Mouse (Mus musculus) MEL (cell line): ENCODE data around the gene Sla2. TPM values are rescaled to one million over a fixed set of nuclear protein-coding genes. Genes with fewer than 3 reads are reported as not detected.

ENCODE experiments used
- DNase-seq: peaks from one replicate; pipeline ENCODE4 v3.0.0; 2011; ENCODE audit warnings: low read depth, low spot score
- H3K27ac ChIP-seq: 2 replicates; pipeline ENCODE4 v1.5.1; 2012; ENCODE audit warnings: low read depth, mild to moderate bottlenecking, control low read depth, low read length, moderate library complexity; ENCODE audit not compliant: control insufficient read depth
- H3K27me3 ChIP-seq, 2 experiments: fragments of 150-350 bp in 1 of 2; sonication (generic) in 1 of 2; 2 replicates each; pipeline ENCODE4 v1.6.1; 2012; ENCODE audit warnings: low read length in 2 of 2, mild to moderate bottlenecking in 2 of 2, improper control_type of control experiment in 1 of 2, moderate library complexity in 1 of 2; ENCODE audit not compliant: insufficient read depth in 2 of 2, control insufficient read depth in 1 of 2
- H3K36me3 ChIP-seq, 2 experiments: 2 replicates each; pipeline ENCODE4 v1.6.1; 2012 to 2014; ENCODE audit warnings: low read length in 2 of 2, improper control_type of control experiment in 1 of 2, inconsistent platforms in 1 of 2, mild to moderate bottlenecking in 1 of 2; ENCODE audit not compliant: insufficient read depth in 2 of 2, control insufficient read depth in 1 of 2
- H3K4me1 ChIP-seq, 2 experiments: fragments of 150-350 bp in 1 of 2; sonication (generic) in 1 of 2; 2 replicates each; pipeline ENCODE4 v1.6.1; 2012; ENCODE audit warnings: low read length in 2 of 2, improper control_type of control experiment in 1 of 2, mild to moderate bottlenecking in 1 of 2; ENCODE audit not compliant: insufficient read depth in 2 of 2, control insufficient read depth in 1 of 2
- H3K4me3 ChIP-seq, 2 experiments: fragments of 150-350 bp in 1 of 2; sonication (generic) in 1 of 2; 2 replicates each; pipeline ENCODE4 v1.5.1; 2012; ENCODE audit warnings: low read depth in 2 of 2, low read length in 2 of 2, mild to moderate bottlenecking in 2 of 2, moderate library complexity in 2 of 2, control low read depth in 1 of 2, improper control_type of control experiment in 1 of 2; ENCODE audit not compliant: control insufficient read depth in 1 of 2, insufficient read depth in 1 of 2
- H3K79me2 ChIP-seq: 2 replicates; pipeline ENCODE4 v1.6.1; 2012; ENCODE audit warnings: mild to moderate bottlenecking, low read length, moderate library complexity; ENCODE audit not compliant: control insufficient read depth, poor library complexity, insufficient read depth
- H3K9ac ChIP-seq: 2 replicates; pipeline ENCODE4 v1.6.1; 2012; ENCODE audit warnings: low read depth, mild to moderate bottlenecking, control low read depth, low read length, moderate library complexity; ENCODE audit not compliant: control insufficient read depth, poor library complexity, severe bottlenecking
- H3K9me3 ChIP-seq: fragments of 150-350 bp; sonication (generic); replicated peaks from 2 replicates; pipeline ENCODE4 v1.6.1; 2012; ENCODE audit warnings: mild to moderate bottlenecking, low read length, improper control_type of control experiment, moderate library complexity; ENCODE audit not compliant: insufficient read depth
- BHLHE40 ChIP-seq: IDR thresholded peaks from 2 replicates; pipeline ENCODE4 v1.6.1; 2012; ENCODE audit warnings: low read depth, mild to moderate bottlenecking, inconsistent platforms, low read length, improper control_type of control experiment, borderline replicate concordance
- CHD1 ChIP-seq: IDR thresholded peaks from 2 replicates; pipeline ENCODE4 v1.6.1; 2012; ENCODE audit warnings: low read depth, mild to moderate bottlenecking, inconsistent platforms, low read length, improper control_type of control experiment
- CTCF ChIP-seq, 3 experiments: IDR thresholded peaks in 2 of 3; conservative IDR thresholded peaks in 1 of 3; 2 replicates each; pipeline ENCODE4 v1.5.1; 2011 to 2012; ENCODE audit warnings: low read length in 3 of 3, low read depth in 2 of 3, mild to moderate bottlenecking in 2 of 3, improper control_type of control experiment in 1 of 3, inconsistent platforms in 1 of 3, mixed read lengths in 1 of 3, moderate library complexity in 1 of 3; ENCODE audit not compliant: control insufficient read depth in 1 of 3, insufficient read depth in 1 of 3, poor library complexity in 1 of 3, severe bottlenecking in 1 of 3
- E2F4 ChIP-seq: IDR thresholded peaks from 2 replicates; pipeline ENCODE4 v1.6.1; 2011; ENCODE audit warnings: low read depth, low read length, improper control_type of control experiment, borderline replicate concordance
- EP300 ChIP-seq, 2 experiments: IDR thresholded peaks; 2 replicates each; pipeline ENCODE4 v1.6.1; 2011; ENCODE audit warnings: improper control_type of control experiment in 2 of 2, low read length in 2 of 2, low read depth in 1 of 2, mild to moderate bottlenecking in 1 of 2
- GABPA ChIP-seq: IDR thresholded peaks from 2 replicates; pipeline ENCODE4 v1.6.1; 2012; ENCODE audit warnings: low read depth, mild to moderate bottlenecking, inconsistent platforms, low read length, improper control_type of control experiment, moderate library complexity
- GATA1 ChIP-seq: IDR thresholded peaks from 2 replicates; pipeline ENCODE4 v1.6.1; 2011; ENCODE audit warnings: low read depth, low read length, improper control_type of control experiment
- JUND ChIP-seq: IDR thresholded peaks from 2 replicates; pipeline ENCODE4 v1.6.1; 2011; ENCODE audit warnings: low read depth, mild to moderate bottlenecking, improper control_type of control experiment, low read length
- KAT2A ChIP-seq: conservative IDR thresholded peaks from 2 replicates; pipeline ENCODE4 v1.6.1; 2012; ENCODE audit warnings: low read depth, low read length, improper control_type of control experiment, inconsistent platforms
- MEF2A ChIP-seq: IDR thresholded peaks from 2 replicates; pipeline ENCODE4 v1.6.1; 2014; ENCODE audit warnings: low read depth, mild to moderate bottlenecking, inconsistent platforms, low read length, improper control_type of control experiment; ENCODE audit not compliant: poor library complexity, insufficient replicate concordance, severe bottlenecking; ENCODE audit errors: extremely low read depth
- MYB ChIP-seq: IDR thresholded peaks from 2 replicates; pipeline ENCODE4 v1.6.1; 2011; ENCODE audit warnings: mild to moderate bottlenecking, low read depth, low read length, improper control_type of control experiment
- MYC ChIP-seq: IDR thresholded peaks from 2 replicates; pipeline ENCODE4 v1.6.1; 2011; ENCODE audit warnings: low read depth, mild to moderate bottlenecking, low read length, improper control_type of control experiment, moderate library complexity
- NRF1 ChIP-seq: IDR thresholded peaks from 2 replicates; pipeline ENCODE4 v1.6.1; 2014; ENCODE audit warnings: low read depth, mild to moderate bottlenecking, inconsistent platforms, low read length, improper control_type of control experiment, moderate library complexity; ENCODE audit not compliant: poor library complexity, insufficient read depth, severe bottlenecking
- RCOR1 ChIP-seq: IDR thresholded peaks from 2 replicates; pipeline ENCODE4 v1.6.1; 2012; ENCODE audit warnings: low read depth, mild to moderate bottlenecking, inconsistent platforms, low read length, improper control_type of control experiment
- TBP ChIP-seq: IDR thresholded peaks from 2 replicates; pipeline ENCODE4 v1.8.0; 2011; ENCODE audit warnings: low read depth, low read length, improper control_type of control experiment
- USF2 ChIP-seq, 2 experiments: IDR thresholded peaks; 2 replicates each; pipeline ENCODE4 v1.6.1; 2011 to 2012; ENCODE audit warnings: improper control_type of control experiment in 2 of 2, low read length in 2 of 2, borderline replicate concordance in 1 of 2, inconsistent platforms in 1 of 2, low read depth in 1 of 2, mild to moderate bottlenecking in 1 of 2; ENCODE audit not compliant: insufficient read depth in 1 of 2
- ZC3H11A ChIP-seq: IDR thresholded peaks from 2 replicates; pipeline ENCODE4 v1.6.1; 2012; ENCODE audit warnings: low read depth, mild to moderate bottlenecking, inconsistent platforms, low read length, improper control_type of control experiment
- polyA plus RNA-seq, 2 experiments: library from polyadenylated mRNA; stranded (reverse) in 1 of 2; unstranded in 1 of 2; fragments of >175 nt in 1 of 2; fragments of >200 nt in 1 of 2; gene quantifications; 2 replicates each; pipeline versions ENCODE4 v1.2.1 to v1.2.4; 2012; ENCODE audit warnings: low replicate concordance in 2 of 2, low read depth in 1 of 2; ENCODE audit not compliant: insufficient read length in 2 of 2, insufficient read depth in 1 of 2, missing spikeins in 1 of 2
- total RNA-seq: library from RNA; depleted of rRNA; stranded (reverse); fragments of 300-350 nt; gene quantifications from 2 replicates; pipeline ENCODE4 v1.2.3, GENCODE M21; 2012

Sla2 gene
- total and polyA plus RNA-seq, 3 experiments, result 0.40 to 9.0 TPM; not detected in 1

DNA sequence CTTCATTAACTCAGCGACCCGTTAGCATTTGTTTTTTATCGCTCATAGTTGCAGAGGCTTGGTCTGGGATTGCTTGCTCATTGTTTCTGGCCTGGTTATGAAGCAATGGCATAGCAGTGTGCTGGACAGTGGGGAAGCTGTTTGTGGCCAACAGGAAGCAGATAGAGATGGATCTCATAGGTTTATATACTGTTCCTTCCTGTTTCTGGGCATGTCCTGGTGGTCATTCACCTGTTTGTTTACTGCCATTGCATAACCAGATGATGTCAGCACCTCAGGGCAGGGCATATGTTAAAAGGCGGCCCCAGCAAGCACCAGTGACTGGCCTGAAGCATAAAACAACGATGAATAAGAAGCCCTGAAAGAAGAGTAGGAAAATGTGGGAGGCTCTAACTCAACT lies 36.5 kb downstream of the Sla2 start:
- Histone ChIP-seq H3K27me3 (no peaks in the 10 kb centered on the region), H3K79me2 (peaks cover 5% of the 10 kb centered on the region; the same call in 1 of the 2 replicates), H3K4me1 (peaks cover 0 to 9% of the 10 kb centered on the region in 2 experiments; a peak in 1 of 4 replicates), H3K36me3 (peaks cover 7 to 19% of the 10 kb centered on the region in 2 experiments), H3K9ac (no peak overlapping the region), H3K27ac (no peak overlapping the region), H3K9me3 (no peaks in the 10 kb centered on the region), H3K4me3 (no peak overlapping the region)
- no peak for DNase-seq
- TF ChIP-seq CTCF (IDR thresholded peaks at IDR 0.05 in 2 of 3, conservative IDR thresholded peaks at IDR 0.05 in 1 of 3; ENCODE audit: control insufficient read depth in 1 of 3, insufficient read depth in 1 of 3, low read depth in 2 of 3, low read length in 3 of 3, poor library complexity in 1 of 3, severe bottlenecking in 1 of 3) (no peak), USF2 (IDR thresholded peaks at IDR 0.05; ENCODE audit: borderline replicate concordance in 1 of 2, insufficient read depth in 1 of 2, low read depth in 1 of 2, low read length in 2 of 2) (no peak)

DNA sequence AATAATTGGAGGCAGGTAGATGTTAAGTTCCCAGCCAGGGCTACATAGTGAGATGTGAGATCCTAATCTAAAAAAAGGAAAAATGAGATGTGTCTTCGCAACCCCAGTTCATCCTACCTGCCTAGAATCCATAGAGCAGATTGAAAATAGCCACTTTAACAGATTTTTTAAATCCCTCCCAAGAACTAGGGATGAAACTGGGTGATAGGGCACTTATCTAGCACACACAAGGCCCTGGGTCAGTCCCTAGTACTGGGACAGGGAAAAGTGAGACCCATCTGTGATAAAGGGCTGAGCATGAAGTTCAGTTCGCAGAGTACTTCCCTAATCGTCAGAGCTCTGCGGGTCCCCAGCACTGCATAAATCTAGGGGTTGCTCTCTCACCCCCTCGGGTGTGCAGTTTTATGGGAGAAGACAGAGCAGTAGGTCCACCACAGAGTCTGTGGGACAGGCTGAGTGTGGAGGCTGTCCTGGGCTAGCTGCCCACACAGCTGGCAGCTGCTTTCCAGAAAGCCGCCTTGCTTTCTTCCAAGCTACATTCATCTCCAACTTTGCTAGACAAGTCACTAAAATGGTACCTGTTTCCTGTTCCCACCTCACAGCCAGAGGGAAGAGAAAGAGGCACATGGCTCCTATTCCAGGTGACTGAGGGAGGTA lies 38.3 kb downstream of the Sla2 start:
- Histone ChIP-seq H3K9me3 (no peaks in the 10 kb centered on the region), H3K79me2 (peaks cover 15% of the 10 kb centered on the region), H3K9ac (no peak overlapping the region), H3K27ac (no peak overlapping the region), H3K27me3 (no peaks in the 10 kb centered on the region), H3K4me3 (no peak overlapping the region), H3K4me1 (peaks cover 0 to 9% of the 10 kb centered on the region in 2 experiments; a peak in 1 of 4 replicates), H3K36me3 (peaks cover 7 to 23% of the 10 kb centered on the region in 2 experiments)
- peak; percentile 63 for TF ChIP-seq GATA1
- TF ChIP-seq E2F4, result no peak
- peak; percentile 20 to 44; a peak in 2 of 4 replicates for TF ChIP-seq EP300 (IDR thresholded peaks at IDR 0.05; ENCODE audit: low read depth in 1 of 2, low read length in 2 of 2)
- peak; percentile 85 for TF ChIP-seq RCOR1
- peak; percentile 40 for DNase-seq

DNA sequence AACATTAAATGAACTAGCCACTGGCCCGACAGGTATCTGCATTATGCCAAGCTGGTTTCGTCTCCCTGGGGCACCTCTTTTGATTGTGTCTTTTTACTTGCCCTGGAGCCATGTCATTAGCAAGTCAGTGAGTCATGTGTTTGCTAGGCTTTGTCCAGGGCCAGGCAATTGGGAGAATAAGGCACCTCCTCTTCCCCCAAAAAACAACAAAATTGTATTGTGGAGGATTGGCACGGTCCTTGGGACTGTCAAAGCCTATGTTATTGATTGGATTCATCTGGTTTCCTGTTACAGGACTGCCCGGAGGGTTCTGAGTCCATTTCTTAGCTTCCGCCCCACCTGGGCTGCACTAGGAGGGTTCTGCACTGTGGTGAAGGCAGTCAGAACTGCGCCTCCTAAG lies 39.3 kb downstream of the Sla2 start:
- Histone ChIP-seq H3K4me1 (peaks cover under 1 to 14% of the 10 kb centered on the region in 2 experiments; a peak in 2 of 4 replicates), H3K36me3 (peaks cover 12 to 23% of the 10 kb centered on the region in 2 experiments), H3K27ac (no peak overlapping the region), H3K27me3 (no peaks in the 10 kb centered on the region), H3K79me2 (peaks cover 23% of the 10 kb centered on the region), H3K4me3 (no peak overlapping the region), H3K9ac (no peak overlapping the region), H3K9me3 (no peaks in the 10 kb centered on the region)
- no peak for DNase-seq
- TF ChIP-seq KAT2A (no peak), MYC (no peak), MYB (no peak), NRF1 (no peak), MEF2A (no peak), ZC3H11A (no peak), JUND (no peak), BHLHE40 (no peak), CHD1 (no peak), E2F4 (no peak), TBP (no peak), GABPA (no peak)
